Mouse (Mus musculus) forebrain, embryonic 14.5 days (tissue): ENCODE data around the gene Gm14412. TPM values are rescaled to one million over a fixed set of nuclear protein-coding genes. Genes with fewer than 3 reads are reported as not detected.
"Not testable (repeated sequence)": the region's sequence is repeated elsewhere in the genome, so short reads cannot be mapped to it uniquely, and the experiment has no call there.

Experiments
- ATAC-seq: fragments of 200-750 bp; cut with Nextera tagmentation; 2 replicates; pipeline ENCODE4 v1.8.0; 2017; ENCODE audit warnings: mild to moderate bottlenecking, moderate library complexity
- DNase-seq: peaks from one replicate; pipeline ENCODE4 v3.0.0-alpha.2; 2015; ENCODE audit warnings: low spot score
- H3K27ac ChIP-seq: fragments of 300-500 bp; sonication (generic); 2 replicates; pipeline ENCODE4 v1.5.1; 2014; ENCODE audit warnings: low read depth, mild to moderate bottlenecking, control low read depth, low read length, moderate library complexity
- H3K27me3 ChIP-seq: fragments of 300-500 bp; sonication (generic); replicated peaks from 2 replicates; pipeline ENCODE4 v1.6.1; 2014; ENCODE audit warnings: low read length, control low read depth, mixed read lengths; ENCODE audit not compliant: control insufficient read depth, insufficient read depth
- H3K36me3 ChIP-seq: fragments of 300-500 bp; sonication (generic); 2 replicates; pipeline ENCODE4 v1.6.1; 2014; ENCODE audit warnings: low read length, control low read depth; ENCODE audit not compliant: control insufficient read depth, insufficient read depth
- H3K4me1 ChIP-seq: fragments of 300-500 bp; sonication (generic); 2 replicates; pipeline ENCODE4 v1.6.1; 2014; ENCODE audit warnings: antibody characterized with exemption, low read length, control low read depth; ENCODE audit not compliant: control insufficient read depth, insufficient read depth
- H3K4me2 ChIP-seq: fragments of 300-500 bp; sonication (generic); 2 replicates; pipeline ENCODE4 v1.6.1; 2014; ENCODE audit warnings: mild to moderate bottlenecking, control low read depth, low read length
- H3K4me3 ChIP-seq: fragments of 300-500 bp; sonication (generic); 2 replicates; pipeline ENCODE4 v1.5.1; 2014; ENCODE audit warnings: low read depth, low read length, control low read depth
- H3K9ac ChIP-seq: fragments of 300-500 bp; sonication (generic); 2 replicates; pipeline ENCODE4 v1.6.1; 2014; ENCODE audit warnings: mild to moderate bottlenecking, low read length, control low read depth, moderate library complexity
- H3K9me3 ChIP-seq: fragments of 300-500 bp; sonication (generic); replicated peaks from 2 replicates; pipeline ENCODE4 v1.6.1; 2016; ENCODE audit warnings: low read length, control low read depth, mixed read lengths; ENCODE audit not compliant: control insufficient read depth
- WGBS: fragments of 180-500 bp; shearing (Covaris S2); extraction: QIAGEN DNeasy Blood & Tissue Kit; methylation state at CpG from one replicate; pipeline ENCODE4 v1.1.7; 2014; 5-methylcytosine and 5-hydroxymethylcytosine counted together
- polyA plus RNA-seq: library from polyadenylated mRNA; unstranded; fragments of >200 nt; fragmentation: Nextera tagmentation; extraction: Ambion mirVana; gene quantifications from 2 replicates; pipeline ENCODE4 v1.2.1, GENCODE M21; 2014

Gm14412 gene
- polyA plus RNA-seq, 1 experiment from 2014 or later = 0.11 TPM

DNA sequence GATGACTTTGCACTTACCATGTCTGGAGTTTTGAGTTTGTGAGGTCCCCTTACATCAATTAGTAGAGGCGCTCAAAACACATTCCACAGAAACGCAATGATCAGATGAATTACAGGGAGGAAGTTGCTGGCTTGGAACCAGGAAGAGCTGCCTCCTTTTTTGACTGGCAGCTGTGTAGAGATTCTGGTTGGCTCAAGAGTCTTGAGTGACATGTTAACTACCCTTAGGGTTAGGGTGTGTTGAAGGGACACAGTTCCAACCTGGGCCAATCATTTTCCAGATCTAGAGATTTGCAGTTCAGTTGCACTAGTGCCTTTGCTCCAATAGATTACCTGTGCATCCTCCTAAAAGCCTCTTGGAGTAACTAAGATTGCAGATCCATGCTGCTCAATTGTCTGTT, 51.9 kb downstream of the Gm14412 start:
- H3K4me3 ChIP-seq, H3K4me2 ChIP-seq, H3K27me3 ChIP-seq, H3K9ac ChIP-seq, H3K27ac ChIP-seq, H3K36me3 ChIP-seq, H3K9me3 ChIP-seq, DNase-seq, H3K4me1 ChIP-seq, ATAC-seq: not testable (repeated sequence)
- WGBS = 97% methylated on average over 2 of the region's 2 CpGs

- H3K27me3 ChIP-seq, H3K4me3 ChIP-seq, H3K4me1 ChIP-seq, H3K4me2 ChIP-seq, ATAC-seq, H3K9ac ChIP-seq, H3K9me3 ChIP-seq, H3K36me3 ChIP-seq, H3K27ac ChIP-seq, DNase-seq: not testable (repeated sequence)
- no CpG with 5 or more reads among the region's 2 CpGs for WGBS
Measured at GRCm38 (mm10) chr2:177266936-177267335, 57.2 kb downstream of the Gm14412 start, which contains the start of gene Gm14409. Gm14409 (minus strand) TSS chr2:177267036.

Other genes starting within 250 kb of the Gm14412 start
- not detected in 2 replicates for gene Gm14401, start 250.0 kb downstream of the Gm14412 start, polyA plus RNA-seq
- 40.6 and 43.6 TPM in 2 replicates for gene Gm14410, start 117.9 kb downstream of the Gm14412 start, polyA plus RNA-seq
- not detected in 2 replicates for gene Gm14409, start 57.3 kb downstream of the Gm14412 start, polyA plus RNA-seq
- gene Gm14418, start 74.0 kb upstream of the Gm14412 start, polyA plus RNA-seq = 11.9 and 12.0 TPM in 2 replicates
- gene Zfp970, start 140.4 kb upstream of the Gm14412 start, polyA plus RNA-seq = 7.6 and 9.0 TPM in 2 replicates
- 3.3 and 4.2 TPM in 2 replicates for gene Gm14403, start 173.9 kb upstream of the Gm14412 start, polyA plus RNA-seq